Mouse (Mus musculus): ENCODE results near the gene Pibf1. TPM values are rescaled to one million over a fixed set of nuclear protein-coding genes. Genes with fewer than 3 reads are reported as not detected.

Gene Pibf1
- total RNA-seq, 2 experiments from 2014 or later = 13.5 to 13.9 TPM

- DNase-seq (ENCODE audit: low spot score in 2 of 2) = no peak
- intact Hi-C loops (cut with DNase I) = no loop called here
Observed at GRCm38 (mm10) chr14:99237115-99237514, 137.9 kb downstream of the Pibf1 start.

DNA sequence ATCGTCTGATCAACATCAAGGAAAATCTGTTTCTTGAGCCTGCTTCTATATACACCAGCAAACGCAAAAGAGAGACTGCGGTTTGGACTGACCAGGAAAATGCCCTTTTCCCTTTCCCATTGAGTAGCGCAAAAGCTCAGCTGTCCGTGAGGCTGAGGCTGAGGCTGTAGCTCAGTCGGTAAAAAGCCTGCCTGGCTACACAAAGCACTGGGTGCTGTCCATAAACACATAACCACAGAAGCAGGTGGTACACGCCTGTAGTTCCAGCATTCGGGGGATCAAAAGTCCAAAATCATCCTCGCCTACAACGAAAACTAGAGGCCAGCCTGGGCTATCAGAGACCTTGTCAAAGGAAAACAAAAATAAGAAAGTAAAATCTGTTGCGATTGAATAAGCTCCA, 141.3 kb downstream of the Pibf1 start:
- DNase-seq (ENCODE audit: low spot score in 2 of 2) = no peak
- intact Hi-C loops (cut with DNase I) = no loop called here

DNA sequence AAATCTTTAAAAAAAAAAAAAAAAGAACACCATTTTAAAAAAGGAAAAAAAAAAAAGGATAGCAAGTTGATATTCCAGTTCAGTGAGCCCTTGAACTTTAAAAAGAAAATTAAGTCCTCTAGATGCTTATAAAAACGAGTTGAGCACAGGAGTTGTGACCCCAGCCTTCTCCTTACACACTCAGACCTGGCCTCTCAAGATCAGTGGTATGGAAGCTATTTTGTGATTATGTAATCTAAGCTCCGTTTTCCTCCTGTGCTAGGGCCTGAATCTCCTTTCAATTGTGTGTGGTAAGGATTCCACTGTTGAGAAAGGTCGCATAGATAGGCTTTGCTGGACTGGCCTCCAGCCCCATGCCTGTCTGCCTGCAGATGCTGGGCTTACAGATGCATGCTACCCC, 145.3 kb downstream of the Pibf1 start:
- DNase-seq (ENCODE audit: low spot score in 2 of 2) = no peak
- intact Hi-C loops (cut with DNase I) = no loop called here

- intact Hi-C loops (cut with DNase I) = no loop called here
- no peak for DNase-seq (ENCODE audit: low spot score in 2 of 2)
Observed at GRCm38 (mm10) chr14:99262026-99262425, 162.8 kb downstream of the Pibf1 start.

DNA sequence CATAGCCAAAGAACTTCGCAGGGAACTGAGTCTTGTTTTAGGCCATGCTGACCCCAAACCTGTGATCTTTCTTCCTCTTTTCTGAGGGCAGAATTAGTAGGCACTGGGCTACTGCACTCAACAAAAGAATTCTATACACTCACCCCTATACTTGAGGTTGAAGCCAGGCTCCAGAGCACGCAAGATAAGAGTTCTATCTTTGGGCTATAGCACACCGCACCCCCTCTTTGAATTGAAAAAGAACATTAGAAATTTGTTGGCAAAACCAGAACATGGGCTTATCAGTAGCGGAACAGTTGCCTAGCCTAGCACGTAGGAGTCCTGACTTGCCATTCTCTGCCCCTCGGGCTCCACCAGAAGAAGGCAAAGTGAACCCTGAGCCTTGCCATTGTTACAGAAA, 164.6 kb downstream of the Pibf1 start:
- no peak for DNase-seq (ENCODE audit: low spot score in 2 of 2)
- intact Hi-C loops (cut with DNase I) = no loop called here

- no peak for DNase-seq (ENCODE audit: low spot score in 2 of 2)
- intact Hi-C loops (cut with DNase I) = no loop called here
Observed at GRCm38 (mm10) chr14:99265791-99266190, 166.6 kb downstream of the Pibf1 start.

GRCm38 (mm10) chr14:99266749-99267148, 167.5 kb downstream of the Pibf1 start:
- intact Hi-C loops (cut with DNase I) = no loop called here
- DNase-seq (ENCODE audit: low spot score in 2 of 2) = no peak

- intact Hi-C loops (cut with DNase I) = no loop called here
- DNase-seq (ENCODE audit: low spot score in 2 of 2) = no peak
Observed at GRCm38 (mm10) chr14:99274056-99274455, 174.8 kb downstream of the Pibf1 start.

DNA sequence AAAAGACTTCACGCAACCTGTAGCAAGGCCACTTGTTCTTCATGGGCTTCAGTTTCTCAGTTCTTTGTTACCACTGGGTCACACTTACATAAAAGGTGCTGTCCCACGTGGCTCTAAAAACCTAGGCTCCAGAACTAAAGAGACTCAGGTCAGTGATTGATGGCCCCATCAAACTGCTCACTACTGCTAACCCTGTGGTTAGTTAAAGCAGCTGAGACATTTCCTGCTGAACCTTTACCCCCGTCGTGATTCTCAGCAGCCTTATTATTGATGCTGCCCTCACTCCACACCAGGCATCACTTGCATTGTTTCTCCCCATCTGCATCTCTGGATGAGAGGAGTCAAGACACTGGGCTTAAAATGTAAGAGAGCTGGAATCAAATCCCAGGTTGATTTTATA, 176.6 kb downstream of the Pibf1 start:
- intact Hi-C loops (cut with DNase I) = no loop called here

GRCm38 (mm10) chr14:99278312-99278711, 179.1 kb downstream of the Pibf1 start:
- no peak for DNase-seq (ENCODE audit: low spot score in 2 of 2)
- intact Hi-C loops (cut with DNase I) = no loop called here

More for the DNA sequence above, 176.6 kb downstream of the Pibf1 start:
- DNase-seq (ENCODE audit: low spot score in 2 of 2) = no peak

DNA sequence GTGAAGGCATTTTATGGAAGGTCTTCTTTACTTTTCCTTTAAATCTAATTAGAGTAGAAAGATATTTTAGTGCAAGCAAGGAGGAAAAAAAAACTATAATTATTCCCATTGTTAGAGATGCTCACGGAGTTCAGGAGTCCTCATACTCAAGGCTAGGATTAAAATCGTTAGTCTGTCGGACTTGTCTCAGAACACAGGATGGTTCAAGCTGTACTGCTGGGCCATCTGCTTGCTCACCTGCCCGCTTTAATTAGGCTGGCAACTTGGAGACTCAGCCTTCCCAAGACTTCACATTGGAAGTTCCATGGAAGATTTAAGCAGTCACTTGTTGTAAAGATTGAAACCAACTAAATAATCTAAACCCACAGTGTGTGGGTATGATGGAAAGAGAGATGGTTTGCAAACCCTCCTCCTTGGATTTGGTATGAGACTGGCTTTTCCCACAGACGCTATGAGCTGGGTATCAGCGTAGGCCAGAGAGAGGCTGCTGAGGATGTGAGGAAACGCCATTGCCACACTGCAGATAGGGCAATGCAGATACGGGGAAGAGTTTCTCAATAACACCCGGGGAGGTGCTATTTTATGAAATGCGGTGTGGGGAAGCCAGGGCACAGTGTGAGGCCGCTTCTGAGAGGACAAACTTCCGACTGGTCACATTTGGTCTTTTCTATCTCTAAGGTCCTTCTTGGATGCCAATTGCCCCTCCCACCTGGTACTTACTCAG, 179.7 kb downstream of the Pibf1 start:
- DNase-seq (ENCODE audit: low spot score in 2 of 2) = no peak
- intact Hi-C loops (cut with DNase I) = no loop called here

- no peak for DNase-seq (ENCODE audit: low spot score in 2 of 2)
- intact Hi-C loops (cut with DNase I) = no loop called here
Observed at GRCm38 (mm10) chr14:99280399-99280798, 181.2 kb downstream of the Pibf1 start.

DNA sequence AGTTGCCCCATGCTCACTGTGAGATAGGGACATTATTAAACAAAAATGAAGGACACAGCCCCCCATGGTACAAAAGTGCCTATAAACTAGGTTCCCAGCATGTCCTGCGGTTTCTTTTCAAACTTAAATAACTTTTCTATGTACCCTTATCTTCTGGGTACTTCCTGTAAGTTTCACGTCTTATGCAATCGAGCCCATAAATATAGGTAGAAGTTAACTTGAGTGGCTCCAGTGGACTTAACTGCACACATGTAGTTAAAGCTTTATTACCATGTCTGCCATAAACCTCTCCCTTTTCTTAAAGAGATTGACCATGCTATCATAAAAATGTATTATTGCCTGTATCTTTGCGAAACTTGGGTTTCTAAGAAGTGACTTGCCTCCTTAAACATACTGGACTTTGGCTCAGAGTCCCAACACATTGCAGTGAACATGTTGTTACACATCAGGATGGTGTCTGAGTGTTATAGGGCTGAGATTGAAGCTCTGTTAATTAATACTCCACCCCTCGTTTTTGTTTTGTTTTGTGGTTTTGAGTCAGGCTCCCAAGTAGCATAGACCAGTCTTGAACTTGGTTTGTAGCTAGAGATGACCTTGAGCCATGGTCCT, 181.7 kb downstream of the Pibf1 start:
- intact Hi-C loops (cut with DNase I) = no loop called here

GRCm38 (mm10) chr14:99285486-99285885, 186.3 kb downstream of the Pibf1 start:
- intact Hi-C loops (cut with DNase I) = no loop called here
- DNase-seq (ENCODE audit: low spot score in 2 of 2) = no peak

More for the DNA sequence above, 181.7 kb downstream of the Pibf1 start:
- no peak for DNase-seq (ENCODE audit: low spot score in 2 of 2)

GRCm38 (mm10) chr14:99292176-99292575, 193.0 kb downstream of the Pibf1 start:
- DNase-seq (ENCODE audit: low spot score in 2 of 2) = no peak
- intact Hi-C loops (cut with DNase I) = loop anchor here (10.0 kb wide), 1 partner anchor 147 kb away; no protein-coding TSS in a partner anchor

- intact Hi-C loops (cut with DNase I) = loop anchor here (10.0 kb wide), 1 partner anchor 150 kb away; no protein-coding TSS in a partner anchor
- no peak for DNase-seq (ENCODE audit: low spot score in 2 of 2)
Observed at GRCm38 (mm10) chr14:99294424-99294823, 195.2 kb downstream of the Pibf1 start.

- DNase-seq (ENCODE audit: low spot score in 2 of 2) = peak in 1 of 2 experiments; percentile 45
- intact Hi-C loops (cut with DNase I) = loop anchor here (5.0 to 10.0 kb wide), 2 partner anchors 151 to 597 kb away; no protein-coding TSS in a partner anchor
Observed at GRCm38 (mm10) chr14:99295606-99296341, 196.6 kb downstream of the Pibf1 start.

- DNase-seq (ENCODE audit: low spot score in 2 of 2) = peak; percentile 91 to 97
- intact Hi-C loops (cut with DNase I) = loop anchor here (5.0 to 10.0 kb wide), 2 partner anchors 154 to 594 kb away; no protein-coding TSS in a partner anchor
Observed at GRCm38 (mm10) chr14:99298385-99299021, 199.3 kb downstream of the Pibf1 start, which contains the start of gene Klf5. Klf5 (plus strand) TSS chr14:99298691.

GRCm38 (mm10) chr14:99299022-99299481, 199.8 kb downstream of the Pibf1 start:
- intact Hi-C loops (cut with DNase I) = loop anchor here (5.0 to 10.0 kb wide), 2 partner anchors 154 to 593 kb away; no protein-coding TSS in a partner anchor
- peak; percentile 60 to 64 for DNase-seq (ENCODE audit: low spot score in 2 of 2)
